Mouse (Mus musculus) lung, postnatal 25 days (tissue): ENCODE data around the gene Lims1.

Experiments used
- DNase-seq: peaks from one replicate; pipeline ENCODE4 v3.0.0; 2022; ENCODE audit warnings: low spot score

The Lims1 gene

DNA sequence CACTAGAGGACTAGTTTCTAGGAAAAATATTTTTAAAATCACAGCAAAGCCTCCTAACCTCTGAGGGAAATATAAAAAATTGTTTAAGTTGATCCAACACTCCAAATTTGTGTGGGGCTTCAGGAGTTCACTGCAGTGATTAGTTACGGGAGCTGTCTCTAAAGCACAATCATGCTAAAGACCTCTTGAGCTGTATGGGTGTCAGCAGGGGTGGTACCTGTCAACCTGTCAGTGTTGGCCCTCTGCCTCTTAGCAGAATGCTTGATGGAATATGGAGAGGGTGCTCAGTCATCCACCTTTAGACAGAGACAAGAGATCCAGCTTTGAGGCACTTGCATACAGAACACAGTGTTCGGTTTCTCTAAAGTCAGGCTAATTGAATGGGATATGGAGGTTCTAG is 60.5 kb downstream of the Lims1 start:
- DNase-seq: no peak

DNA sequence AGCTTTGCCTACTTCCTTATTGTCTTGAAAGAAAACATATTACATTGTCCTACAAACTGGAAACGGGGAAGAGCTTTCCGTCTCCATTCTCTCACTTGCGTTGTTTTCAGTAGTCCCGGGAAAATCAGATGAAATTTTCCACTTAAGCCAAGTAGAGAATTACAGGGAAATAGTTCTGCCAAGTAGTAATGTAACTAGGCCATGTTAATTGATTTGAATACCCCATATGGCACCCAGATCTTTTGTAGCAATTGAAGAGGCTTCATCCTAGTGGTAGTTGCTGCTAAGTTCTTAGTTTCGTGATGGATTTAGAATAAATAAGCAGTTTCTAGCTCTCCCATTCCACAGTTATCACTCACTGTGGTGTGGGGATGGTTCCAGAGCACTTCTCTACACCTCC is 62.4 kb downstream of the Lims1 start:
- DNase-seq: no peak

GRCm38 (mm10) chr10:58386997-58387396 is 63.7 kb downstream of the Lims1 start:
- no peak for DNase-seq

DNA sequence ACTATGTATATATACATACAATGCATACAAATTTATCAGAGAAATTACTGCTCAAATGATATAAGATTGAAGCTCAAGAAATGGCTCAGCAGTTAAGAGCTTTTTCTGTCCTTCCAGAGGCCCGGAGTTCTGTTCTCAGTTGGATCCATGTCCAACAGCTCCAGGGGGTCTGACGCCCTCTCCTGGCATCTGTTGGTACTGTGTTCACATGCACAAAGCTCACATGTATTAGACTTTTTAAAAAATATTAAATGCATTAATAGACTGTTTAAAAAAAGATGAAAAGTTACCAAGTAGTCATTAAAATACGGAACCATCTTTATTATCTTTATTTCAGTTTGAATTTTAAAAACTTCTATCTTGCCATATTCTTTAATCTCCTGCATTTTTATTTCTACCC is 65.4 kb downstream of the Lims1 start:
- DNase-seq: no peak

DNA sequence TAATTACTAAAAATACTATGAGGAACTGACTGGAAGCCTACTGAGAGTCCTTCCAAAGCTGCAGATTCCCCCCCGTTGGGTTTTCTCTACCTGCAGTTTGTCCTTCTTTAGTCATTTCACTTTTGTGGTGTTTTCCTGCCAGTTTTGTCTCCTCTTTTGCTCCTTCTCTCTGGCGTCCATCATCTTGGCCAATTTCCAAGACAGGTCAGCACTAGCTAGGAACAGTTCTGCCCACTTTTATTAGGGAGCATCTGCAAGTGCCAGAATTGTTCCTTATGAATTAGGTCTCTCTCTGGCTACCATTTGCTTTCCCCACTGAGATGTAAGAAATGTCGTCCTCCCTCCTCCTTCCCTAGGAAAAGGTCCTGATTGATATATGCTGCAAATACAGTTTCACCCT is 65.9 kb downstream of the Lims1 start:
- no peak for DNase-seq

DNA sequence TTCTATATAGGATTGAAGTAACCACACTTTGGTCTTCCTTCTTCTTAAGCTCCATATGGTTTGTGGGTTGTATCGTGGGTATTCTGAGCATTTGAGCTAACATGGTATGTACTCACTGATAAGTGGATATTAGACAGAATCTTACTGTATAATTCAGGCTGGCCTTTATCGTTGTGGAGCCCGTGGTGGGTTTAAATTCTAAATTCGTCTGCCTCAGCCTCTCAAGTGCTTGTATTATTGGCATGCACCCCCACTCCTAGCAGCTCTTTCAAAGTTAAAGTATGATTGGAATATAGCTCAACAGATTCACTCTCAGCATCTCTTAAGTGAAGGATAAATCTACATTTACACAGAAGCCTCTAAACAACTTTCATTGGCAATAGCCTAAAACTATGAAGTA is 69.2 kb downstream of the Lims1 start:
- DNase-seq: no peak

DNA sequence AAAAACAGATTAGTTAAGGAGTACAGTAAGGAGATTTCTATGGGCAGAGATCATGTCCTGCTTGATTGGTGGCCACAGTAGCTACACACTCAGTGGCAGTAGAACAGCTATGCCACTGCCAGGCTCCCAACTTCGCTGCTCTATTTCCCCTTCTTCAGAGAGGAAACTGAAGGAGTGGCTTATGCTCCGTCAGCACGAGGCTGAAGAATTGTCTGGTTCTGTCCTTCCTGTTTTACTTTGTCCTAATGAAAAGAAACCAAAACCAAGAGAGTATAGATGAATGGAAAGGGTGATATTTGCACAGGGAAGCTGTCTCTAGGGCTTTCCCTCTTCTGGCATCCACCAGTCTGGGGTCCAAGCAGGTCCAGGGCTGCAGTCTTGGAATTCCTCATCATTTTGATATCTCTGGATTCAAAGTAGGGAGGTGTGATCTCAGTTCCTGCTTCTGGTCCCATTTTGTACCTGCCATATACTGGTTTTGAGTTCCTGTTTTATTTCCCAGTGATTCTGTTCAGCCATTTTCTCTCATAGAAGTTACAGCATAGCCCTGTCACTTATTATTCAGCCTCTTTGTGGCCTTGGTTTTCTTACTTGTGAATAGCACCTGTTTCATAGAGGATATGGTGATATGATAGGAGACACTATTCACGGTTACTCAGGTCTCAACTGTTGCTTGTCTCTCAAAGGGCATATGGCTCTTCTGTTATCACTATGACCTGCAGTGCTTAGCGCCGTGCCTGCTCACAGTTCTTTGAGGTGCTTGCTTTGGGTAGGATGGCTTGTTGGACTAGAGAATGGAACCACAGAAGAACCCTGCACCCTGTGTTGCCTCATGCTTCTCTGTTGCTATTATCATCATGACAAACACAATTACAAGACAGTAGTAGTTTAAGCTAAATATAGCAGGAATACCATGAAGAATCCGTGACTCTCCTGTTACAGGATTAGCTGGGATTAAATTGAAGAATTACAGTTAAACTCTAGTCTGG is 70.1 kb downstream of the Lims1 start:
- peak; percentile 45 for DNase-seq

DNA sequence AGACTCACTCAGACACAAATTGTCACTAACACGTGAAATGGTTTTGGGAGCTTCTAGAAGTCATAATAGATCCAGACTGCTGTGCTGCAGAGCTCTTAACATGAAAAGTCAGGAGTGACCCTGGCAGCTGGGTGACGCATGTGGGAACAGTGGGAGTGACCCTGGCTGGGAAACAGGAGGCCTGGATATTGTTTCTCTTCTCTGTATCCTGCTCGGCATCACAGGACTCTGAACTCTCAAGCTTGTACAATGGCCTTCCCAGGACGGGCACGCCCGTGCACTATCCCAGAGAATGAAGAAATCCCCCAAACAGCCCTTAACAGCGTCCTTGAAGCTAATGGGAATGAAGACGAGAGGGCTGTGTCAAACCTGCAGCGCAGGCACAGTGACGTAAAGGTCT is 70.9 kb downstream of the Lims1 start:
- peak; percentile 81 for DNase-seq

GRCm38 (mm10) chr10:58395315-58395714 is 72.0 kb downstream of the Lims1 start:
- DNase-seq: no peak

- peak; percentile 37 for DNase-seq
These were observed 72.5 kb downstream of the Lims1 start for GRCm38 (mm10) chr10:58395723-58396122.

DNA sequence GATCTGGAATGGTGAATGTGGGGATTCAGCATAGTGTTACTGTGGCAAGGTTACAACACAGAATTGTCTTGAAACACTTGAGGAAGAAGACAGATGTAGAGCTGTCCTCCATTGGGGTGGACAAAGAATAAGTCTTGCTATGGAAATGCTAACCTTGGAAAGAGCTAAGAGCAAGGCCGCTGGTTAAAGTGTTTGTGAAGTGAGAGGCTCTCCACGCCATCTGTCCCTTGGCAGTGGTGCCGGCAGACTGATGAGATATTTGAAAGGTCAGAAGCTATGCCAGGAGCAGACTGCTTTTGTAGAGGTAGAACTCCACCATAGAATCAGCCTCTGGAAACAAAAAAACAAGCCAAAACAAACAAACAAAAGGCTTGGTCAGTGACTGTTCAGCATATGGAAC is 73.3 kb downstream of the Lims1 start:
- no peak for DNase-seq

GRCm38 (mm10) chr10:58398941-58399340 is 75.7 kb downstream of the Lims1 start:
- DNase-seq: no peak

- DNase-seq: no peak
These were observed 78.6 kb downstream of the Lims1 start for GRCm38 (mm10) chr10:58401838-58402237.

DNA sequence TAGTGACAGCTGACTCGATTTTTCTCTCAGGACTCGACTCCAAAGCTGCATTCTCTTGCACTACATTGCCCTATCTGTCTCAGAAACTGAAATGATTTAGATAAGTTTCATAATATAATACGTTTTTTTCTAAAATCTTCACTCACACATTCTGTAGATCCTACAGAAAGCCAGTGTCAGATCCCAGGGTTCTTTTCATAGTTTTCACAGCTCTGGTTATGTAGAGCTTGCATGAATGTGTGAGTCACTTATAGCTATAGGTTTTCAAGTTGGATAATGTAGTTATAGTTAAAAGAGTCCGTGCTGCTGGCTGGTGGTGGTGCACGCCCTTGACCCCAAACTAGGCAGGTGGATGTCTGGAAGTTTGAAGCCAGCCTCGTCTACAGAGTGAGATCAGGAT is 81.4 kb downstream of the Lims1 start:
- no peak for DNase-seq

GRCm38 (mm10) chr10:58405285-58405948 is 82.2 kb downstream of the Lims1 start:
- DNase-seq: peak; percentile 71

DNA sequence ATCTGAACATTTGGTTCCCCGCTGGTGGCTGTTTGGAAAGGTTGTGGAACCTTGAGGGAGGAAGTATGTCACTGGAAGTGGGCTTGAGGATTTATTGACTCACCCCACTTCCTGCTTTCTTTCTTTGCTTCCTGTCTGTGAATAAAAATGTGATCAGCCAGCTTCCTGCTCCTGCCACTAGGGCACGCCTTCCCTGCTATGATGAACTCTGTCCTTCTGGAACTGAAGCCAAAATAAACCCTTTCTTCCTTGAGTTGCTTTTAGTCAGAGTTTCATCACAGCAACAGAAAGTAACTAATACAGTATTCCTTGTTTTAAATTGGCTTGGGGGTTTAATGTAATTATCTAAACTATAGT is 82.7 kb downstream of the Lims1 start:
- DNase-seq: peak; percentile 57

DNA sequence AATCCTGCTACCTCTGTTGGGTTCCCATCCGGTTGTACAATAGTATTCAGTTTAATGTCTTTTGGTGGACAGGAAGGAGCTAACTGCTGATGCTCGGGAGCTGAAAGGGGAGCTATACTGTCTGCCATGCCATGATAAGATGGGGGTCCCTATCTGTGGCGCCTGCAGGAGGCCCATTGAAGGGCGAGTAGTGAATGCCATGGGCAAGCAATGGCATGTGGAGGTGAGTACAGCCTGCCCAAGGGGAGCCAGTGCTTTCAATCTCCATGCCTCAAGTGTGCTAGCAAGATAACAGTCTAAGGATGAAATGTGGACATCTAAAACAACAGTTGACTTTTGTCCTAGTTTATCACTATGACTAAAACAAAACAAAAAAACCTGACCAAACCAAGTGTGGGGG is 89.1 kb downstream of the Lims1 start:
- DNase-seq: no peak

DNA sequence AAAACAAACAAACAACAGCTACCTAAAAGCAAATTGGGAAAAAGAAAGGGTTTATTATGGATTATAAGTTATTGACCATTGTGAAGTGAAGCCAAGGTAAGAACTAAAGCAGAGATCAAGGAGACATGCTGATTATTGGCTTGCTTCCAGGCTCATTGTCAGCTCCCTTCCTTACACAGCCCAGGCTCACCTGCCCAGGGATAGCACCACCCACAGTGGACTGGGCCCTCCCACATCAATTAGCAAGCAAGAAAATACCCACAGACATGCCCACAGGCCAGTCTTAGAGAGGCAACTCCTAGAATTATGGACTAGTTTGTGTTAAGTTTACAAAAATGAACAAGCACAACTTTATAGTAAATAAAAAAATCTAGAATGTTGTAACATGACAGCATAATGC is 89.6 kb downstream of the Lims1 start:
- no peak for DNase-seq

GRCm38 (mm10) chr10:58416702-58417101 is 93.4 kb downstream of the Lims1 start:
- peak; percentile 65 for DNase-seq

GRCm38 (mm10) chr10:58418290-58418971 is 95.2 kb downstream of the Lims1 start:
- peak; percentile 27 for DNase-seq

DNA sequence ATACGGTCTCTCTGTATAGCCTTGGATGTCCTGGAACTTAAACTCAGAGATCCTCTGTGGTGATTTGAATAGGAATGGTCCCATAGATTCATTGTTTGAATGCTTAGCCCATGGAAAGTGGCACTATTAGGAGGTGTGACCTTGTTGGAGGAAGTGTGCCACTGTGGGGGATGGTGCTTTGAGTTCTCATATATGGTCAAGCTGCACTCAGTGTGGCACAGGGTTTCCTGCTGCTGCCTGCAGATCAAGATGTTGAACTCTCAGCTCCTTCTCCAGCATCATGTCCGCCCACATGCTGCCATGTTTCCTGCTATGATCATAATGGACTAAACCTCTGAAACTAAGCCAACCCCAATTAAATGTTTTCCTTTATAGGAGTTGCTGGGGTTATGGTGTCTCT is 104.7 kb downstream of the Lims1 start:
- no peak for DNase-seq

DNA sequence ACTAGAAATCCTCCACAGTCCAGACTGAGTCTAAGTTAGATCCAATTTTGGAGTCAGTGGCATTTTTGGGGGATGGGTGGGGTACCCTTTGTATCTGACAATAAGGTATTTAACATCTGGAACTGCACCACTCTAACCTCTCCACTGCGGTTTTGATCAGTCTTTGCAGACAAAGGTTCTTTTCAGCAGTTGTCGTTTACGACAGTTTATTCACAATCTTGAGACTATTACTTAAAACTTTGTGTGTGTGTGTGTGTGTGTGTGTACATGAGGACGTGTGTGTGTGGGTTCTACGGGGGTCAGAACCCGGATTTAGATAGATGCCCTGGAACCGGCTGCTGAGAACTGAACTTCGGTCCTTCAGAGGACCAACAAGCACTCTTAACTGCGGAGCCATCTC is 122.6 kb downstream of the Lims1 start:
- DNase-seq: peak; percentile 2
